Mouse (Mus musculus): ENCODE data around the gene Gnptab. TPM values are rescaled to one million over a fixed set of nuclear protein-coding genes. Genes with fewer than 3 reads are reported as not detected.

Gnptab gene
- polyA plus RNA-seq, 1 experiment from 2014 or later, result 7.7 TPM

- no peaks in the 10 kb centered on the region for H3K9me3 ChIP-seq (ENCODE audit: control insufficient read depth, low read length)
- H3K27ac ChIP-seq (ENCODE audit: low read depth, low read length), result no peak overlapping the region
- no peaks in the 10 kb centered on the region for H3K36me3 ChIP-seq (ENCODE audit: control insufficient read depth, insufficient read depth, low read length)
- ATAC-seq (ENCODE audit: insufficient read depth, low FRiP score, low TSS enrichment) (no peak), DNase-seq (ENCODE audit: low spot score) (no peak)
- peaks cover 7% of the 10 kb centered on the region; the same call in 1 of the 2 replicates for H3K4me1 ChIP-seq (ENCODE audit: control insufficient read depth, insufficient read depth, low read length)
- no peak overlapping the region for H3K9ac ChIP-seq (ENCODE audit: low read length)
- H3K27me3 ChIP-seq (ENCODE audit: control insufficient read depth, insufficient read depth, low read length), result no peaks in the 10 kb centered on the region
- 78% methylated on average over 6 of the region's 6 CpGs for WGBS
- H3K4me2 ChIP-seq (ENCODE audit: low read depth), result no peak overlapping the region
- H3K4me3 ChIP-seq (ENCODE audit: low read depth, low read length), result no peak overlapping the region
Measured at GRCm38 (mm10) chr10:88382009-88382408, 3.1 kb downstream of the Gnptab start.

- Histone ChIP-seq H3K9me3 (ENCODE audit: control insufficient read depth, low read length) (no peaks in the 10 kb centered on the region), H3K36me3 (ENCODE audit: control insufficient read depth, insufficient read depth, low read length) (no peaks in the 10 kb centered on the region), H3K4me1 (ENCODE audit: control insufficient read depth, insufficient read depth, low read length) (peaks cover 7% of the 10 kb centered on the region; the same call in 1 of the 2 replicates), H3K27me3 (ENCODE audit: control insufficient read depth, insufficient read depth, low read length) (no peaks in the 10 kb centered on the region), H3K9ac (ENCODE audit: low read length) (no peak overlapping the region), H3K4me3 (ENCODE audit: low read depth, low read length) (no peak overlapping the region), H3K27ac (ENCODE audit: low read depth, low read length) (no peak overlapping the region), H3K4me2 (ENCODE audit: low read depth) (no peak overlapping the region)
- DNase-seq (ENCODE audit: low spot score) (no peak), ATAC-seq (ENCODE audit: insufficient read depth, low FRiP score, low TSS enrichment) (no peak)
- 72% methylated on average over 4 of the region's 4 CpGs for WGBS
Measured at GRCm38 (mm10) chr10:88383479-88383878, 4.5 kb downstream of the Gnptab start.

GRCm38 (mm10) chr10:88384081-88384480 is 5.1 kb downstream of the Gnptab start:
- WGBS, result 70% methylated on average over 5 of the region's 5 CpGs
- Histone ChIP-seq H3K9ac (ENCODE audit: low read length) (no peak overlapping the region), H3K4me1 (ENCODE audit: control insufficient read depth, insufficient read depth, low read length) (peaks cover 7% of the 10 kb centered on the region; the same call in 1 of the 2 replicates), H3K9me3 (ENCODE audit: control insufficient read depth, low read length) (no peaks in the 10 kb centered on the region), H3K4me2 (ENCODE audit: low read depth) (no peak overlapping the region), H3K27ac (ENCODE audit: low read depth, low read length) (no peak overlapping the region), H3K4me3 (ENCODE audit: low read depth, low read length) (no peak overlapping the region), H3K27me3 (ENCODE audit: control insufficient read depth, insufficient read depth, low read length) (no peaks in the 10 kb centered on the region), H3K36me3 (ENCODE audit: control insufficient read depth, insufficient read depth, low read length) (no peaks in the 10 kb centered on the region)
- ATAC-seq (ENCODE audit: insufficient read depth, low FRiP score, low TSS enrichment) (no peak), DNase-seq (ENCODE audit: low spot score) (no peak)

- WGBS, result 93% methylated on average over 11 of the region's 11 CpGs
Measured at GRCm38 (mm10) chr10:88385290-88385689, 6.4 kb downstream of the Gnptab start.

GRCm38 (mm10) chr10:88385758-88386157 is 6.8 kb downstream of the Gnptab start:
- DNase-seq (ENCODE audit: low spot score) (no peak), ATAC-seq (ENCODE audit: insufficient read depth, low FRiP score, low TSS enrichment) (no peak)
- peaks cover 4% of the 10 kb centered on the region; the same call in 1 of the 2 replicates for H3K4me1 ChIP-seq (ENCODE audit: control insufficient read depth, insufficient read depth, low read length)
- no peaks in the 10 kb centered on the region for H3K27me3 ChIP-seq (ENCODE audit: control insufficient read depth, insufficient read depth, low read length)
- no peak overlapping the region for H3K4me2 ChIP-seq (ENCODE audit: low read depth)
- H3K9me3 ChIP-seq (ENCODE audit: control insufficient read depth, low read length), result no peaks in the 10 kb centered on the region
- no peak overlapping the region for H3K9ac ChIP-seq (ENCODE audit: low read length)
- no peak overlapping the region for H3K27ac ChIP-seq (ENCODE audit: low read depth, low read length)
- no peaks in the 10 kb centered on the region for H3K36me3 ChIP-seq (ENCODE audit: control insufficient read depth, insufficient read depth, low read length)
- no peak overlapping the region for H3K4me3 ChIP-seq (ENCODE audit: low read depth, low read length)
- 71% methylated on average over 6 of the region's 6 CpGs for WGBS

More at GRCm38 (mm10) chr10:88385290-88385689, 6.4 kb downstream of the Gnptab start:
- H3K27me3 ChIP-seq (ENCODE audit: control insufficient read depth, insufficient read depth, low read length), result no peaks in the 10 kb centered on the region
- ATAC-seq (ENCODE audit: insufficient read depth, low FRiP score, low TSS enrichment), result no peak
- no peak for DNase-seq (ENCODE audit: low spot score)
- H3K4me2 ChIP-seq (ENCODE audit: low read depth), result no peak overlapping the region
- H3K9me3 ChIP-seq (ENCODE audit: control insufficient read depth, low read length), result no peaks in the 10 kb centered on the region
- no peak overlapping the region for H3K9ac ChIP-seq (ENCODE audit: low read length)
- H3K4me3 ChIP-seq (ENCODE audit: low read depth, low read length), result no peak overlapping the region
- H3K27ac ChIP-seq (ENCODE audit: low read depth, low read length), result no peak overlapping the region
- no peaks in the 10 kb centered on the region for H3K36me3 ChIP-seq (ENCODE audit: control insufficient read depth, insufficient read depth, low read length)
- H3K4me1 ChIP-seq (ENCODE audit: control insufficient read depth, insufficient read depth, low read length), result peaks cover 6% of the 10 kb centered on the region; the same call in 1 of the 2 replicates

- Histone ChIP-seq H3K36me3 (ENCODE audit: control insufficient read depth, insufficient read depth, low read length) (no peaks in the 10 kb centered on the region), H3K9me3 (ENCODE audit: control insufficient read depth, low read length) (no peaks in the 10 kb centered on the region), H3K4me1 (ENCODE audit: control insufficient read depth, insufficient read depth, low read length) (peaks cover 4% of the 10 kb centered on the region; the same call in 1 of the 2 replicates), H3K4me3 (ENCODE audit: low read depth, low read length) (no peak overlapping the region), H3K4me2 (ENCODE audit: low read depth) (no peak overlapping the region), H3K9ac (ENCODE audit: low read length) (no peak overlapping the region), H3K27ac (ENCODE audit: low read depth, low read length) (no peak overlapping the region), H3K27me3 (ENCODE audit: control insufficient read depth, insufficient read depth, low read length) (no peaks in the 10 kb centered on the region)
- ATAC-seq (ENCODE audit: insufficient read depth, low FRiP score, low TSS enrichment), result no peak
- 89% methylated on average over 6 of the region's 6 CpGs for WGBS
- no peak for DNase-seq (ENCODE audit: low spot score)
Measured at GRCm38 (mm10) chr10:88386251-88386650, 7.3 kb downstream of the Gnptab start.

- no peak for ATAC-seq (ENCODE audit: insufficient read depth, low FRiP score, low TSS enrichment)
- H3K4me1 ChIP-seq (ENCODE audit: control insufficient read depth, insufficient read depth, low read length), result peaks cover 4% of the 10 kb centered on the region; the same call in 1 of the 2 replicates
- no peak overlapping the region for H3K4me2 ChIP-seq (ENCODE audit: low read depth)
- H3K9ac ChIP-seq (ENCODE audit: low read length), result no peak overlapping the region
- H3K27ac ChIP-seq (ENCODE audit: low read depth, low read length), result no peak overlapping the region
- no peaks in the 10 kb centered on the region for H3K36me3 ChIP-seq (ENCODE audit: control insufficient read depth, insufficient read depth, low read length)
- 45% methylated on average over 4 of the region's 4 CpGs for WGBS
- no peaks in the 10 kb centered on the region for H3K9me3 ChIP-seq (ENCODE audit: control insufficient read depth, low read length)
- DNase-seq (ENCODE audit: low spot score), result no peak
- H3K4me3 ChIP-seq (ENCODE audit: low read depth, low read length), result no peak overlapping the region
- no peaks in the 10 kb centered on the region for H3K27me3 ChIP-seq (ENCODE audit: control insufficient read depth, insufficient read depth, low read length)
Measured at GRCm38 (mm10) chr10:88389576-88389975, 10.6 kb downstream of the Gnptab start.

- Histone ChIP-seq H3K36me3 (ENCODE audit: control insufficient read depth, insufficient read depth, low read length) (no peaks in the 10 kb centered on the region), H3K27me3 (ENCODE audit: control insufficient read depth, insufficient read depth, low read length) (no peaks in the 10 kb centered on the region), H3K4me1 (ENCODE audit: control insufficient read depth, insufficient read depth, low read length) (peaks cover 4% of the 10 kb centered on the region; the same call in 1 of the 2 replicates), H3K9ac (ENCODE audit: low read length) (no peak overlapping the region), H3K4me3 (ENCODE audit: low read depth, low read length) (no peak overlapping the region), H3K27ac (ENCODE audit: low read depth, low read length) (no peak overlapping the region), H3K4me2 (ENCODE audit: low read depth) (no peak overlapping the region), H3K9me3 (ENCODE audit: control insufficient read depth, low read length) (no peaks in the 10 kb centered on the region)
- WGBS, result 48% methylated on average over 10 of the region's 10 CpGs
- ATAC-seq (ENCODE audit: insufficient read depth, low FRiP score, low TSS enrichment), result no peak
- no peak for DNase-seq (ENCODE audit: low spot score)
Measured at GRCm38 (mm10) chr10:88390096-88390790, 11.3 kb downstream of the Gnptab start.

GRCm38 (mm10) chr10:88391495-88391894 is 12.6 kb downstream of the Gnptab start:
- H3K27ac ChIP-seq (ENCODE audit: low read depth, low read length), result no peak overlapping the region
- ATAC-seq (ENCODE audit: insufficient read depth, low FRiP score, low TSS enrichment) (no peak), DNase-seq (ENCODE audit: low spot score) (no peak)
- no peaks in the 10 kb centered on the region for H3K9me3 ChIP-seq (ENCODE audit: control insufficient read depth, low read length)
- H3K4me1 ChIP-seq (ENCODE audit: control insufficient read depth, insufficient read depth, low read length), result peaks cover 4% of the 10 kb centered on the region; the same call in 1 of the 2 replicates
- H3K9ac ChIP-seq (ENCODE audit: low read length), result no peak overlapping the region
- 92% methylated on average over 9 of the region's 9 CpGs for WGBS
- H3K36me3 ChIP-seq (ENCODE audit: control insufficient read depth, insufficient read depth, low read length), result no peaks in the 10 kb centered on the region
- no peaks in the 10 kb centered on the region for H3K27me3 ChIP-seq (ENCODE audit: control insufficient read depth, insufficient read depth, low read length)
- H3K4me3 ChIP-seq (ENCODE audit: low read depth, low read length), result no peak overlapping the region
- no peak overlapping the region for H3K4me2 ChIP-seq (ENCODE audit: low read depth)
